Mouse (Mus musculus): Measurements from ENCODE around the gene Ctnnbip1.
A peak's percentile ranks its signal among the peaks of the same experiment; 100 is the strongest.

Ctnnbip1 gene

DNA sequence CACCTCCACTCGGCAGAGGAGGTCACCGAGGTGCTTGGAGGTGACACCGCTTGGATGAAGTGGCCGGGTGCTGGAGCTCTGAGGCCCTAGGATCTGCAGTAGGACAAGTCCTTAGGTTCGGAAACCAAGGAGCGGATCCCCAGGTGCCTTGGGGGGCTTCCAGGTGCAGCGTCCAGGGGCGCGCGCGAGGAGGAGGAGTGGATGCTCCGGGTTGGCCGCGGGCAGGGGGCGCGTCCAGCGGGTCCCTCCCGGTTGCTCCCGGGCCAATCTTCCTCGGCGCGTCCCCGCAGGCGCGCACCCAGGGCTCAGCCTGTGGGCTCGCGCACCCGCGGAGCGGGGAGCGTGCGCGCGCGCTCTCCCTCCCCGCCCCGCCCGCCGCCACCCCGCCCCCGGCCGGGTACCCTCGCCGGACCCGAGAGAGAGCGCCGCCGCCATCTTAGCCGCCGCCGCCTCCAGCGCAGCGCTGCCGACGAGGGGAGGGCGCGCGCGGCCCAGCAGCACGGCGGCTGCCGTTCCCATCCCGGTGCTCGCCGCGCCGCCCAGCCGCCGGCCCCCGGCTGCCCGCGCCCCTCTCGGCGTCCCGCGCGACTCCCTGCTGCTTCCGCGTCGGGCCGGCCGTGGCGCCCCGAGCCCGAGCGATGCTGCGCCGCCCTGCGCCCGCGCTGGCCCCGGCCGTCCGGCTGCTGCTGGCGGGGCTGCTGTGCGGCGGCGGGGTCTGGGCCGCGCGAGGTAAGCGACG is 68.2 kb downstream of the Ctnnbip1 start, which contains the start of gene Clstn1:
Clstn1 (plus strand) TSS at position 425 of the 739 bp plus-strand sequence.
- DNase-seq (ENCODE audit: extremely low read depth, insufficient read length, low spot score): peak; percentile 62

DNA sequence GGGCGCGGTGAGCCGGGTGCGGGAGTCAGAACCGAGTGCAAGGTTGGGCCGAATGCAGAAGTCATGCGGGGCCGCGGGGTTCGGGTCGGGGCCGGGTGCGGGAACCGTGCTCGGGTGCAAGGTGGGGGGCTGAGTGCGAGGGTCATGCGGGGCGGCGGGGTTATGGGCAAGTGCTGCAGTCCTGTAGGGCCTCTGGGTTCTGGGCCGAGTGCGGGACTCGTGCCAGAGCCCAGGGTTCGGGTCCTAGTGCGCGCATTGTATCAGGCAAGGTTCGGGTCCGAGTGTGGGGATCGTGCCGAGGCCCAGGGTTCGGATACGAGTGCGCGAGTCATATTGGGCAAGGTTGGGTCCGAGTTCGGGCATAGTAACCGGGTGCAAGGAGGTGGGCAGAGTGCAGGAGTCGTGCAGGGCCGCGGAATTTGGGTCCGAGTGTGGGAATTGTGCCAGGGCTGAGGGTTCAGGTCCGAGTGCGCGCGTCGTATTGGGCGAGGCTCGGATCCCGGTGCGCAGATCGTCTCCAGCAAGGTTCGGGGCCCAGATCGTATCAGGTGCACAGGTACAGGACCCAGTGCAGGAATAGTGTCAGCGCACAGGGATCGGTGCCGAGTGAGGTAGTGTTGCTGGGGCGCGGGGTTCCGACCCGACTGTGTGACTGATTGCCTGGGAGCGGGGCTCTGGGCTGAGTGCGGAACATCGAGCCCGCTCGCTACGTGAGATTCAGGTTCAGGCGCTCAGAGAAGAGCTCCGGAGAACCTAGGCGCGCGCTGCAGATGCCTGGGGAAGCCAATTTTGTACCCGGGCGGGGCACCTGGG is 69.0 kb downstream of the Ctnnbip1 start:
- peak; percentile 49 for DNase-seq (ENCODE audit: extremely low read depth, insufficient read length, low spot score)

DNA sequence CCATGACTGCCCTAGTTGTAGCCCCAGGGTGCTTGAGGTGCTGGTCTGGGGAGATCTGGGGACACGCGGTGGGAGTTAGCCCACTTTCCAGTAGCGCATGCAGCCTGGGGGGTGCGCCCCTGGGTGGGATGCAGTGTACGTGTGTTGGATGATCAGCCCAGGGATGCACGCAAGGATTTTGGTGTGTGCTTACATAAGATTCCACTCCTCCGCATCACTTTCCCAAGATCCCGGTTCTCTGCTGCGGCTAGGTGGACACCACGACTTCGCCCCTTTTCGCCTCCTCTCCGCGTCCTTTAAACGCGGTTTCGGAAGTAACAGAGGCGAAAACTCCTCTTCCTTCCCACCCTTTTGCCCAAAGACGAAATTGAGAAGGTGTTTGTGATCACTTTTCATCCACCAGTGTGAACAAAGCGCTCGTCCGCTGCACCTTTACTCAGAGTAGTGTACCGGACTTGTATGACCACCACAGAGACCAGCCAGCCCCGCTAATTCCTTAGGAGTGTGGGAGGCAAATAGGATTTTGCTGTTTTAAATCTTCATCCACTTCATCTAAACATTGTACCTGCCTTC is 69.6 kb downstream of the Ctnnbip1 start:
- DNase-seq (ENCODE audit: extremely low read depth, insufficient read length, low spot score): no peak

DNA sequence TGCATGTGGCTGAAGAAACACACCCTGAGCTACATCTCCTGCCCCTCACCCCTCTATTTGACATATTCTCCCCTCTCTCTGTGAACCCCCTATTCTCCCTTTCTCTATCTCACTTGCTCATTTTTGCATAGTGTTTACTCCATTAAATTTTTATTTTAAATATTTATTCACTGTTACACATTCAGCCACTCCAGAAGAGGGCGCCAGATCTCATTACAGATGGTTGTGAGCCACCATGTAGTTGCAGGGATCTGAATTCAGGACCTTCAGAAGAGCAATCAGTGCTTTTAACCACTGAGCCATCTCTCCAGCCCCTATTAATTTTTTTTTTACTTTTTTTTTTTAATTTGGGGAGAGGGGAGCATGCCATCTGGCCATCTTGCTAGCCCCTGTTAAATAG is 72.2 kb downstream of the Ctnnbip1 start:
- no peak for DNase-seq (ENCODE audit: extremely low read depth, insufficient read length, low spot score)

DNA sequence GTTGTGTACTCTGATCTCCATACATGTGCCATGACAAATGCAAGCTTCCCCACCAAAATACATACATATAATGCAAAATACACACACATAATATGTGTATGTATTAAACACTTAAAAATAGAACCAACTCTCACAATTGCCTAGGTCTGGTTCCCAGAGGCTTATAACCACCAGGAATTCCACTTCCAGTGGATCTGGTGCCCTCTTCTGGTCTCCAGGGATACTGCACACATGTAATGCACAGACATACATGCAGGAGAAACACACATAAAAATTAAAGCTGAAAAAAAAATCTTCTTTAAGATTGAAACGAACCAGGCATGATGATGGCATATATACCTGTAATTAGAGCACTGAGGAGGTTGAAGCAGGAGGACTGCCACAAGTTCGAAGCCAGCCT is 73.5 kb downstream of the Ctnnbip1 start:
- no peak for DNase-seq (ENCODE audit: extremely low read depth, insufficient read length, low spot score)

DNA sequence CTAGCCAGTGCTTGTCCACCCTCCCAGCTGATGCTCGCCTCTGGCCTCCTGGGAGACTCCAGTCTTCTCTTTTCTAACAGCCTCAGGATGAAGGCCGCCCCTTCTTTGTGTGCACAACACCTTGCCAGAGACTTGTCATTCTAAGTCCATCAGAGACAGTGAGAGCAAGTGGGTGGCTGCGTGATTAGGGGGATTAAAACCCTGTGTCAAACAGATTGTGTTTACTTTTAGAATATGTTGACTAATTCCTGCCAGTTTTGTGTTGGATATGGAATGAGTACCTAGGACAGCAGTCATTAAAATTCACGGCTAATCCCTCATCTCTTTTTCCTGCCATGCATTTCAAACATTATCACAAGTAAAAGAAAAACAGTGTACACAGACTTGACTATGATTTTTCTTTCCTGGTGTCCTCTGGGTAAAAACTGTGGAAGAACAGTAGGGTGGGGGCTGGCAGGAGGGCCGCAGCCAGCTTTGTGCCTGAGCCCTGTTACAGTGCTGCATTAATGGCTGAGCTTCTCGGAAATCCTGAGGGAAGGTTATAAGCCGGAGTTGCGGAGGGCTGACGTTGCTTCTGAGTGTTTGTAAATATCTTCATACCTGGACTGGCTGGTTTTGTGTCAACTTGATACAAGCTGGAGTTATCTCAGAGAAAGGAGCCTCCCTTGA is 77.0 kb downstream of the Ctnnbip1 start:
- DNase-seq (ENCODE audit: extremely low read depth, insufficient read length, low spot score): no peak

DNA sequence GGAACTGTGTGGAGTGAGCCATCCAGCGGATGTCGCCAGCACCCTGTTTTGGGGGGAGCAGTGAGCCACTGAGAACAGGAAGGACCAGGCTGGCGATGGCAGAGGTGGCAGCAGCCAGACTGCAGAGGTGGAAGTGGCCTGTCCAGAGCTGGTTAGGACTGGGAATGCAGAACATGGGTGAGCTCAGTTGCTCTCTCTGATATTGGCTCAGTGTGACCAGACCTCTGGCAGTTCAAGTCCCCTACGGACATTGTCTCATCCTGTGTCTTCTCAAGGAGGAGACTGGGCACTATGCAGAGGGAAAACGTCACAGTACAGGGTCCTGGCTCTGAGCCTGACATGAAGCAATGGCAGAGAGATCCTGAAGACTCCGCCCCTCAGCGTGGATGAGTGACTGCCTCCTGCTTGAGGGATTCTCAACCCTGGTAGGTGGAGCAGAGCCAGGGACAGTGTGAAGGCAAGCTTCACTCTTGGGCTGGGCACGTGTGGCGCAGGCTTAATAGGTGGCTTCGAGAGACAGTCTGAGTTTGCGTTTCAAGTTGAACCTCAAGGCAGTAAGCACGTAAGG is 79.7 kb downstream of the Ctnnbip1 start:
- DNase-seq (ENCODE audit: extremely low read depth, insufficient read length, low spot score): peak; percentile 14

DNA sequence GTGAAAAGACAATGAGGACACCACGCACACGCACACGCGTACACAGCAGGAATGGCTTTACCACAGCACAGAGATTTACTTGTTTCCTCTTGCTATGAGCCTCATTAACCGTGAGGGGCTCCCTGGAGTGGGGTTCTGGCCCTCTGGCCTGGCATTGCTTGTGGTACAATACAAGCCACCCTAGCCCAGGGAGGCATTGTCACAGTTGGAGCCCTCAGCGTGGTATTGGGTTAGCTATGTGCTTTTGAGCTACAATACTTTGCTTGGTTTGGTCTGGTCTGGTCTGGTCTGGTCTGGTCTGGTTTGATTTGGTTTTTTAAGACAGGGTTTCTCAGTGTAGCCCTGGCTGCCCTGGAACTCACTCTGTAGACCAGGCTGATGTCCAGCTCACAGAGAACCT is 81.5 kb downstream of the Ctnnbip1 start:
- DNase-seq (ENCODE audit: extremely low read depth, insufficient read length, low spot score): no peak

DNA sequence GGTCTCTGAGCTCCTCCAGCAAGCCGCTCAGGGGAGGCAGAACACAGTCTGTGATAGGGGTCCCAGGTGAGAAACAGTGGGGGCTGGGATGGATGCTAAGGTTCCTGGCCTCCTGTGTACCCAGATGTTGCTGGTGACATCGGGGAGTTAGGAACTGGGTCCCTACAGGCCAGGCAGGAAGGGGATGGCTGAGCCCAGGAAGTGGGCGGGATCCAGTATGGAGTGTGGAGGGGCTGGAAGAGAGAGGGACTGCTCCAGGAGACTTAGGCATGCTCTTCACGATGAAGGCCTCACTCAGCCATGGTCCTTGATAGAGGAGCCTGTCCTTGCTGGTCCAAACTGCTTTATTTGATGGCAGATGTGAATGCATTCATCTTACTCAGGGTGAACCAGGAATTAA is 82.1 kb downstream of the Ctnnbip1 start:
- no peak for DNase-seq (ENCODE audit: extremely low read depth, insufficient read length, low spot score)

DNA sequence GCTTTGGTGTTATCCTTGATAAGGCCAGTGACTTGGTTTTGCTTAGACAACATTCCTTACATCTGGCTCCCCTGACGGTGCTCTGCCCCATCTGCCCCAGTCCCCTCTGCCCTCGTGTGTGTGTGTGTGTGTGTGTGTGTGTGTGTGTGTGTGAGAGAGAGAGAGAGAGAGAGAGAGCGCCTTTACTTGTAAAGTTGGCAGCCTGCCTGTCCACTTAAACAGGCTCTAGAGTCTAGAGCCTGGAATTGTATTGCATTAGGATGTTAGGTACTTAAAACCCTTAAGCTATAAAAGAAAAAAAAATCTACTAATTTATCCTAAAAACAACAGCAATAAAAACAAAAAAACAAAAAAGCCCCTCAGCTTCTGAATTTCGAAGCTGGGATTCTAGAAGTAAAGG is 83.4 kb downstream of the Ctnnbip1 start:
- DNase-seq (ENCODE audit: extremely low read depth, insufficient read length, low spot score): no peak

DNA sequence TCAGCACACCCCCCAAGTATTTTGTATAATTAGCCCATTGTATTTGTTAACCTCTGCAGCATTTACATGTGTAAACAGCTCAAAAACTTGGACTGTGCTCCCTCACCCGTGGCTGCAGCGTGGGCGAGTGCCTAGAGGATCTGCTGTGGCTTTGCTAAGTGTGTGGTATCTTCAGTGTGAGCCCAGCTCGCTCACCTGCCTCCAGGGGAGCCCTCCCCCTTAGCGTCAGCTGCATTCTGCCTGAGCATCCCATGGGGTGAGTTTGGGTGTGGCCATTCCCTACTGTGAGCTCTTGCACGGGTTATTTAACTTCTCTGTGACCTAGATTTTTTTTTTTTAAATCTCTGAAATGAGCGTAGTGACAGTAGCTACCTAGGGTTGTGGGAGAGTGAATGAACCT is 84.2 kb downstream of the Ctnnbip1 start:
- no peak for DNase-seq (ENCODE audit: extremely low read depth, insufficient read length, low spot score)

DNA sequence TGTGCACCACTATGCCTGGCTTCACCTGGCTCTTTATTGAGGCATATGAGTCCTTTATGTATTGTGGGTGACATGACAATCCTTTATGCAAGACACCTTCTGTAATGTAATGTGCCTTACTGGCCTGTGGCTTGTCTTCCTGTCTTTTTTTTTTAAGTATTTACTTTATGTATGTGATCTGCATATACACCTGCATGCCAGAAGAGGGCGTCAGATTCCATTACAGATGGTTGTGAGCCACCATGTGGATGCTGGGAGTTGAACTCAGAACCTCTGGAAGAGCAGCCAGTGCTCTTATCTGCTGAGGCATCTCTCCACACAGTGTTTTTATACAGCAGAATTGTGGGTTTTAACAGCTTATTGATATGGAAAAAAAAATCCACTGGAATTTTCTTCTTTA is 85.8 kb downstream of the Ctnnbip1 start:
- DNase-seq (ENCODE audit: extremely low read depth, insufficient read length, low spot score): no peak

DNA sequence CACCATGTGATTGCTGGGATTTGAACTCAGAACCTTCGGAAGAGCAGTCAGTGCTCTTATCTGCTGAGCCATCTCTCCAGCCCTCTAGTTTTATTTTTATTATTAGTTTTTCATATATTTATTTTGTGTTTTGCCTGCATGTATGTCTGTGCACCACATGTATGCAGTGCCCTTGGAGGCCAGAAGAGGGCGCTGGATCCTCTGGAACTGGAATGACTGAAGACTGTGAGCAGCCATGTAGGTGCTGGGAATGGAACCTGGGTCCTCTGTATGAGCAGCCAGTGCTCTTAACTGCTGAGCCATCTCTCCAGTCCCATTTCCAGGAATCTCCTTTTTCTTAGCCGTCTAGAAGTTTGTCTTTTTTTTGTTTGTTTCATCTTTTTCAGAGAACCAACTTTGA is 86.5 kb downstream of the Ctnnbip1 start:
- DNase-seq (ENCODE audit: extremely low read depth, insufficient read length, low spot score): no peak

DNA sequence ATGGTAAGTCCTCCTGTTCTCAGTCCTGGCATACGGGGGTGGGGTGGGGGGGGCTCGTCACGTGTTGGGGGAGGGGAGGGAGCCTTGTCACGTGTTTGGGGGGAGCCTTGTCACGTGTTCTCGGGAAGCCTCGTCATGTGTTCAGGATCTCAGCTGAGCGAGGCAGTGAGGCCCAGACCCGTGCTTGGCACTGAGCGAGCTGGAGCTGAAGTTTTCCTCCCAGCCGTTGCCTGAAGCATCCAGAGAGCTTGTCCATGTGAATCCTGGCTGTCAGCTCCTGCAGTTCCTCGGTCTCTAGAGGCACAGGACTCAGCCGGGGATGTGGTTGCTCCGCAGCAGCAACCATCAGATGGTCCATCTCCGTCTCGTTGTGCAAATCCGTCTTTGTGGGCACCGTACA is 88.0 kb downstream of the Ctnnbip1 start:
- no peak for DNase-seq (ENCODE audit: extremely low read depth, insufficient read length, low spot score)

DNA sequence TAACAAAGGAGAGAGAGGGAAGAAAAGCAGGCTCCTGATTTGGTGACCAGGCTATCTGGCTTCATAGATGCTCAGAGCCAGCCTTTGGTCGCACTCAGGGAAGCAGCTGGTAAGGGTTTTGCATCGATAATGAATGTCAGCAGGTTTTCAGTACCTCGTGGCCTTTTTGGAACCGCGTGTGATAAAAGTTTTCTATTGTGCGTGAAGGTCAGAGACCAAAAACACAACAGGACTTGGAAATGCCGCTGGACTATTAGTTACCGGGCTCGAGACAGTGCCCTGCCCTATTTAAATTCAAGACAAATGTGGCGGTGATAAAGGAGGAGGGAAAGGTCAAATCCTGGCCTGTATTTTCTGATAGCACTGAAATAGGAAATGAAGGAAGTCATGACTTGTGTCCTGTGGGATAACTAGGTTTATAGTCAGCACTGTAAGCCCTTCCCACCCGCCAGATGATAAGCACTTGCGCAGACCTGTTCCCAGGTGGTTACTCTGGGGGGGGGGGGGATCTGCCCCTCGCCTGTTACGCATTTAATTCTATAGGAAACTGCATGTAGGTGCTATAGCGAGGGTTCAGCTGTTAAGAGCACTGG is 88.8 kb downstream of the Ctnnbip1 start:
- no peak for DNase-seq (ENCODE audit: extremely low read depth, insufficient read length, low spot score)

DNA sequence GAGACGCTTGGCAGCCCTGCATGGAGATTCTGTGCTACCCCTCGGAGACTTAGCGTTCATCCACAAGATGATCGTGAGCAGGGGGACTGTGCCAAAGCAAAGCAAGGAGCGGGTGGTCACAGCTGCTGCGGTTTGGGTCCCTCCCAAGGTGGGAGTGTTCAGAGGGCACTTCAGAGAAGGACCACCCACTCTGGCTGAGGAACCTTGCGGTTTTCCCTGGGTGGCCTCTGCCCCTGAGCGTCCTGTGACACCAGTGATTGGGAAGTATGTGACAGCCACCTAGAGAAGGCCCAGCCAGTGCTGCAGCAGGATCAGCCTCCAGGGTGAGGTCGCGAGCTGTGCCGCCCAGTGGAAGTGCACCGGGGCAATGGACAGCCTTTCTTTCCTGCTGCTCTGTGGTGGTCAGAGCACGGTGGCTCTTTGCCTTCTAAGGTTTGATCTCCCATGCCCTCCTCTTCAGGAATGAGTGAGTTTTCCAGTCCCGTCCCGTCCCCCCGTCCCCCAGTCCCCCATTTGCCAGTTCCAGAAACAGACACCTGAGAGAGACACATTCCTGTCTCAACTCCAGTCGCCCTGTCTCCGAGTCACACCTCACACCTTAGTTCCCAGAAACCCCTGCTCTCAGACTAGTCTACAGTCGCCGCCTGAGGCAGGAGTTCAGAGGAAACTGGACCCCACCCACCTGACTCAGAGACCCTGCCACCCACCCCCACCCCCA is 89.7 kb downstream of the Ctnnbip1 start:
- no peak for DNase-seq (ENCODE audit: extremely low read depth, insufficient read length, low spot score)

DNA sequence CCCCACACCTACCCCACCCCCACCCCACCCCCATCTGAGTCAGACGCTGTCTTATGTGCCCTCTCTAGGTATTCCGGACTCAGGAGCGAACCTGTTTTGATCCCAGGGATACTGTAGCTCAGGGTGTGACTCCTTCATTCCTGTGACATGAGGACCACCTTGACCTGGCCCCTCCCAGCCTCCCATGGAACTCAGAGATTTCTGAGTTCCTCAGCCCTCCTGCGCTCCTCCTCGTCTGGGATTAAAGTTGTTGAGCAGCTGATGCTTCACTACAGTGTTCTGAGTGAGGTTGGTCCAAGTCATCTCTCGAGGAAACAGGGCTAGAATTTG is 90.2 kb downstream of the Ctnnbip1 start:
- no peak for DNase-seq (ENCODE audit: extremely low read depth, insufficient read length, low spot score)

DNA sequence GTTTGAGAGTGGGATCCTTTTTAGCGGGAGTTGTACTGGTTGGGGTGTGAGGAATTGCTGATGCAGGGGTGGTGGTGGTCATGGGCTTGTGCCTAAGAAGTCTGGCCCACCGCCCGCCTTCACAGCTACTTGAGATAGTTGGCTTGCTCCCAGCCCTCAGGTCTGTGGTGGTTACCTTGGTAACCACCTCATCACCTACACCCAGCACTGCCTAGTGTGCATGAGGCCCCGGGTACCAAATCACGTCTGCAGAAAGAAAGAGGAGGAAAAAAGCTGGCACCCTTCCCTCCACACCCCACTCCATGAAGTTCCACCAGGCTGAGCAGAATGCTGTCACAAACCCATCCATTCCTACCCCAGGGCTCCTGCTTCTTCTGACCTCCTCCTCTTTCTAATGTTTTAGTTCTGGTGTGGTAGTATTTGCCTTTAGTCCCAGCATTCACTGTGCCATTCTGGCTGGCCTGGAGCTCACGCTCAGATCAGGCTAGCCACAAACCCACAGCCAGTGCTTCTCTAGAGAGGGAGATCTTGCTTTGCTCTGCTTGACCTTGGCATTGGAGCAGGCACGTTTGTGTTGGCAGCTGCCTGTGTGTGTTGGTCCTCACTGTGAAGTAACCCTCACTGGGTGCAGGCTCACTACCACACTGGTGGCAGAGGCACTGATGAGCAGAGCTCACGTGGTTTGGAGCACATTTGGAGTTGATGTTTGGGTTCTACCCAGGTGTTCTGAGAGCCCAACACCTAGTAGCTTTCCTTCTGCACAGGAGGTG is 91.4 kb downstream of the Ctnnbip1 start:
- no peak for DNase-seq (ENCODE audit: extremely low read depth, insufficient read length, low spot score)

DNA sequence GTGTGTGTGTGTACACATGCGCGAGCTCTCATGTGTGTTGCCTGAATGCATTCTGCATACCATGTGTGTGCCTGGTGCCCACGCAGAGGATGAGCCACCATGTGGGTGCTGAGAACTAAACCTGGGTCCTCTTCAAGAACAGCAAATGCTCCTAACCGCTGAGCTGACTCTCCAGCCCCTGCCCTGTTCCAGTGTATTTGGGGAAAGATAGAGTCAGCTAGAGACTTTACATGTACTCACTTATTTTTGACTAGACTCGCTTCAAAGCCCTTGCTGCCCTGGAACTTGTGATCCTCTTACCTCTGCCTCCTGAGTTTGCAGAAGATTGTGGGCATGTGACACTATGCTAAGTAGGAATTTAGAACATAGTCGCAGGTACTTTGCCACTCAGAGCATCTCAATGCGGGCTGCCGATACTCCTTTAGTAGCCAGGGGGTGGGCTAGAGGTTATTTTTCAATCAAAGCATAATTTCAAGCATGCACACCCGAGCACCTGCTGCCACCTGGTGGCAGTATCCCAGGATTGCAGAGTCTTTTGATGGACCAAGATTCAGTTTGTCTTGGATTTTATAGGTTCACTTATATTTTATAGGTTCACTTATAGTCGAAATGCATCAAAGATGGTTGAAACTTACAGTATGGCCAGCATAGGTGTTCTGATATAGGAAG is 93.5 kb downstream of the Ctnnbip1 start:
- DNase-seq (ENCODE audit: extremely low read depth, insufficient read length, low spot score): no peak
